Mouse (Mus musculus) limb, embryonic 14.5 days (tissue): ENCODE results near the gene Pold4. TPM values are rescaled to one million over a fixed set of nuclear protein-coding genes. Genes with fewer than 3 reads are reported as not detected.
A peak's percentile ranks its signal among the peaks of the same experiment; 100 is the strongest.

Source experiments
- ATAC-seq: fragments of 200-750 bp; cut with Nextera tagmentation; 2 replicates; pipeline ENCODE4 v1.8.0; 2017; ENCODE audit warnings: low read depth, moderate number of reproducible peaks, moderate TSS enrichment; ENCODE audit not compliant: low FRiP score
- DNase-seq: peaks from one replicate; pipeline ENCODE4 v3.0.0-alpha.2; 2015; ENCODE audit warnings: low spot score
- H3K27ac ChIP-seq: fragments of 300-500 bp; sonication (generic); replicated peaks from 2 replicates; pipeline ENCODE4 v1.5.1; 2014; ENCODE audit warnings: low read depth, mild to moderate bottlenecking, low read length, moderate library complexity, mixed read lengths
- H3K27me3 ChIP-seq: fragments of 300-500 bp; sonication (generic); 2 replicates; pipeline ENCODE4 v1.6.1; 2014; ENCODE audit warnings: low read length, mixed read lengths; ENCODE audit not compliant: control insufficient read depth, insufficient read depth
- H3K36me3 ChIP-seq: fragments of 300-500 bp; sonication (generic); 2 replicates; pipeline ENCODE4 v1.6.1; 2014; ENCODE audit warnings: mild to moderate bottlenecking, low read length, moderate library complexity, mixed read lengths; ENCODE audit not compliant: control insufficient read depth, insufficient read depth
- H3K4me1 ChIP-seq: fragments of 300-500 bp; sonication (generic); 2 replicates; pipeline ENCODE4 v1.6.1; 2014; ENCODE audit warnings: antibody characterized with exemption, low read length, mixed read lengths; ENCODE audit not compliant: control insufficient read depth, insufficient read depth
- H3K4me2 ChIP-seq: fragments of 300-500 bp; sonication (generic); replicated peaks from 2 replicates; pipeline ENCODE4 v1.6.1; 2014; ENCODE audit warnings: low read depth, mild to moderate bottlenecking, low read length, moderate library complexity; ENCODE audit not compliant: severe bottlenecking
- H3K4me3 ChIP-seq: fragments of 300-500 bp; sonication (generic); replicated peaks from 2 replicates; pipeline ENCODE4 v1.5.1; 2014; ENCODE audit warnings: low read length
- H3K9ac ChIP-seq: fragments of 300-500 bp; sonication (generic); 2 replicates; pipeline ENCODE4 v1.6.1; 2014; ENCODE audit warnings: mild to moderate bottlenecking, low read depth, low read length, moderate library complexity; ENCODE audit not compliant: severe bottlenecking
- H3K9me3 ChIP-seq: fragments of 300-500 bp; sonication (generic); 2 replicates; pipeline ENCODE4 v1.6.1; 2016; ENCODE audit warnings: low read length; ENCODE audit not compliant: control insufficient read depth
- POLR2A ChIP-seq: fragments of 200-500 bp; IDR thresholded peaks from 2 replicates; pipeline ENCODE4 v1.8.0; 2012; ENCODE audit warnings: inconsistent platforms, mild to moderate bottlenecking, moderate library complexity, borderline replicate concordance; ENCODE audit not compliant: insufficient read depth, insufficient read length; ENCODE audit errors: extremely low read depth
- WGBS: fragments of 180-500 bp; shearing (Covaris S2); extraction: QIAGEN DNeasy Blood & Tissue Kit; methylation state at CpG from one replicate; pipeline ENCODE4 v1.1.7; 2014; 5-methylcytosine and 5-hydroxymethylcytosine counted together
- polyA plus RNA-seq, 2 experiments: library from polyadenylated mRNA; depleted of rRNA in 1 of 2; stranded (reverse) in 1 of 2; unstranded in 1 of 2; fragments of >200 nt; fragmentation: Nextera tagmentation in 1 of 2; extraction: Ambion mirVana in 1 of 2; gene quantifications; 2 replicates each; pipeline versions ENCODE4 v1.2.1 to v1.2.3; 2012 to 2014

The Pold4 gene
- polyA plus RNA-seq, 2 experiments: 26.5 to 48.0 TPM

DNA sequence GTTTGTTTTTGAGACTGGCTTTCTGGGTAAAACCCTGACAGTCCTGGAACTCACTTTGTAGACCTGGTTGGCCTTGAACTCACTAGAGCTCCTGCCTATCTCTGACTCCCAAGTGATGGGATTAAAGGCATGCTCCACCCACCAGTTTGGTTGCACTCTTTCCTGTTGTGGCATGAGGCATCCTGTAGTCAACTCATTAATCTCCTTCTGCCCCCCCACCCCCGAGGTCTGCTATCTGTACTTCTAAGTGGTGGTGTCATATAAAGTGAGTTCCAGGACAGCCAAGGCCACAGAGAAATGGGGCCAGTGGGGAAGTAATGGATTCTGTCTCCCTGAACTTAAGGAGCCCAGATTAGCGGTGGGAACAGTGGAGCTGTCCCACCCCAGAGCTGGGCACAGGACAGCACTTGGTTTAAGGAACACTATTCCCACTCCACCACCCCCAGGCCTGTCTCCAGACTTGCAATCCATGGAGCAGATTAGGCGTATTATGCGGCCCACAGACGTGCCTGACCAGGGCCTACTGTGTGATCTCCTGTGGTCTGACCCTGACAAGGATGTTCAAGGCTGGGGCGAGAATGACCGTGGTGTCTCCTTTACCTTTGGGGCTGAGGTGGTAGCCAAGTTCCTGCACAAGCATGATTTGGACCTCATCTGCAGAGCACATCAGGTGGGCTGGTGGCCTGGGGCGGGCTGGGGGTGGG, 37.5 kb upstream of the Pold4 start:
- WGBS: 82% methylated on average over 8 of the region's 8 CpGs
- no peak for TF ChIP-seq POLR2A
- Histone ChIP-seq H3K4me2 (no peak overlapping the region), H3K4me3 (no peak overlapping the region), H3K9ac (no peak overlapping the region), H3K27ac (no peak overlapping the region), H3K27me3 (no peaks in the 10 kb centered on the region), H3K4me1 (peaks cover 15% of the 10 kb centered on the region), H3K9me3 (no peaks in the 10 kb centered on the region), H3K36me3 (peaks cover 62% of the 10 kb centered on the region)
- DNase-seq (no peak), ATAC-seq (no peak)

DNA sequence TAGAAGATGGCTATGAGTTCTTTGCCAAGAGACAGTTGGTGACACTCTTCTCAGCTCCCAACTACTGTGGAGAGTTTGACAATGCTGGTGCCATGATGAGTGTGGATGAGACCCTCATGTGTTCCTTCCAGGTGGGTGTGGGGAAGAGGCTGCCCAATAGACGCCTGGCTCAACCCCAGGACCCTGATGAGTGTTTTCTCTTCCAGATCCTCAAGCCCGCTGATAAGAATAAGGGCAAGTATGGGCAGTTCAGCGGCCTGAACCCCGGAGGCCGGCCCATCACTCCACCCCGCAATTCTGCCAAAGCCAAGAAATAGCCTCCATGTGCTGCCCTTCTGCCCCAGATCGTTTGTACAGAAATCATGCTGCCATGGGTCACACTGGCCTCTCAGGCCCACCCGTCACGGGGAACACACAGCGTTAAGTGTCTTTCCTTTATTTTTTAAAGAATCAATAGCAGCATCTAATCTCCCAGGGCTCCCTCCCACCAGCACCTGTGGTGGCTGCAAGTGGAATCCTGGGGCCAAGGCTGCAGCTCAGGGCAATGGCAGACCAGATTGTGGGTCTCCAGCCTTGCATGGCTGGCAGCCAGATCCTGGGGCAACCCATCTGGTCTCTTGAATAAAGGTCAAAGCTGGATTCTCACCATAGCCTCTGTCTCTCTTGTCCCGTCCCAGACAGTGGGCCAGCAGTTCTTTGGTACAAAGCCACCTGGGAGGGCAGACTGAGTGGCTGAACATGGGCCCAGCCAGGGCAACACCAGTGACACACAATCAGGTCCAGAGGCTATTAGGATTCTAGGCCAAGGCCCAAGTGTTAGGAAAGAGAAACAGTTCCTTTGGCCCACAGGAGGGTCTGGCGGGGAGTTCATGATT, 36.7 kb upstream of the Pold4 start:
- WGBS: 85% methylated on average over 12 of the region's 12 CpGs
- Histone ChIP-seq H3K9me3 (no peaks in the 10 kb centered on the region), H3K4me1 (peaks cover 16% of the 10 kb centered on the region), H3K4me2 (no peak overlapping the region), H3K4me3 (no peak overlapping the region), H3K36me3 (peaks cover 70% of the 10 kb centered on the region), H3K27me3 (no peaks in the 10 kb centered on the region), H3K9ac (no peak overlapping the region), H3K27ac (no peak overlapping the region)
- ATAC-seq: no peak
- DNase-seq: no peak
- no peak for TF ChIP-seq POLR2A

DNA sequence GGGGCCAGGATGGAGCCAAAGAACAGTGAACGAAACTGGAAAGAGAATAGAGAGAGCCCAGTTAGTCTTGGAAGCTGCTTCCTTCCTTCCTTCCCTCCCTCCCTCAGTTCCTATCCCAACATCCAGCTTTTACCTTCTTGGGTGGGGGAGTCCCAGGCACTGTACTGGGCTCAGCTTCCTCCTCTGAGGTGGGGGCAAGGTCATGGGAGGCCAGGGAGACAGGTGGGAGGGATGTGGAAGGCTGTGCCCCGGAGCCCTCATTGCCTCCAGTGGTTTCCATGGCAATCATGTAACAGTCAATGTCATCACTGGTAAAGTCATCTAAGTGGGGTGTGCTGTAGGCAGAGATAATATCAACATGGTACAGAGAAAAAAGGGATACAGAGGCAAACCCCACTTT, 35.7 kb upstream of the Pold4 start:
- no peak overlapping the region for H3K4me3 ChIP-seq

DNA sequence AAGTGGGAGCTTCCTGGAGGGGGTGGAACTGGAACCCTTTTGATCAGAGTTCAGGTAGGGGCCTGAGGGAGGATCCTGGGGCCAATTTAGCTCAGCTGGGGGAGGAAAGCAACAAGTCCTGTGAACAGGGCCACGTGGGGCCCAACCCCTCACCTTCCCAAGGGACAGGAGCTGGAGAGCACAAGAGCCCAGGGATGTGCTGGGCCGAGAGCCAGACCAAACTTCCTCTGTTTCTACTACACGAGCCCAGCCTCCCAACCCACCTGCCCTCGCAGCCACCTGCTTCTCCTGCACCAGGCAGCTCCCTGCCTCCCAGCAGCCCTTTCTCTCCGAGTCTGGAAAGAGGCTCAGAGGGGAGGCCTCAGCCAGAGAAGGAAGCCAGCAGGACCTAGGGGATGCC, 35.2 kb upstream of the Pold4 start:
- Histone ChIP-seq H3K27ac (no peak overlapping the region), H3K9me3 (no peaks in the 10 kb centered on the region), H3K4me3 (no peak overlapping the region), H3K27me3 (no peaks in the 10 kb centered on the region), H3K9ac (no peak overlapping the region), H3K36me3 (peaks cover 74% of the 10 kb centered on the region), H3K4me1 (peaks cover 22% of the 10 kb centered on the region), H3K4me2 (no peak overlapping the region)
- no peak for ATAC-seq
- WGBS: 14% methylated on average over 4 of the region's 5 CpGs
- peak; percentile 24 for DNase-seq
- no peak for TF ChIP-seq POLR2A

More for the DNA sequence above, 35.7 kb upstream of the Pold4 start:
- ATAC-seq (no peak), DNase-seq (no peak)
- no peak for TF ChIP-seq POLR2A
- no peak overlapping the region for H3K27ac ChIP-seq
- H3K4me2 ChIP-seq: no peak overlapping the region
- WGBS: 47% methylated on average over 2 of the region's 2 CpGs
- H3K9me3 ChIP-seq: no peaks in the 10 kb centered on the region
- H3K9ac ChIP-seq: no peak overlapping the region
- H3K27me3 ChIP-seq: no peaks in the 10 kb centered on the region
- peaks cover 74% of the 10 kb centered on the region for H3K36me3 ChIP-seq
- H3K4me1 ChIP-seq: peaks cover 26% of the 10 kb centered on the region

DNA sequence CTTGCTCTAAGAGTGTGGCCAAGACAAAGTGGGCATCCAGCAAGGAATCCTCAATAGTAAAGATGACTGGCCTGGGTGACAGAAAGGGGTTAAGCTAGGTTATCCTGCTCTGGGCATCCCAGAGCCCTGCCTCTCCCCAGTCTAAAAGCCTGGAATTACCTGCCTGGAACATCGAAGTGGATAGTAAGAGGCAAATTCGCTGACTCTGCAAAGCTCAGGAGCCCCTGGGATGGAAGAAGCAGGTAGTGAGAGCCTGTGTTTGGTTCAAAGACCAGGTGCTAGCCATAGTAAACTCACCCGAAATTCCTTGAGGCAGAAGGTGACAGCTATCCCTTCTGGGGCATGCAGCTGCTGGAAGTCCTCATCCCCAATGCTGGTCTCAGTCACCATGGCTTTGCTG, 34.5 kb upstream of the Pold4 start:
- H3K4me3 ChIP-seq: no peak overlapping the region
- H3K4me2 ChIP-seq: no peak overlapping the region
- 58% methylated on average over 3 of the region's 3 CpGs for WGBS
- DNase-seq (no peak), ATAC-seq (no peak)
- no peaks in the 10 kb centered on the region for H3K27me3 ChIP-seq
- H3K9me3 ChIP-seq: no peaks in the 10 kb centered on the region
- H3K4me1 ChIP-seq: peaks cover 24% of the 10 kb centered on the region
- no peak for TF ChIP-seq POLR2A
- no peak overlapping the region for H3K9ac ChIP-seq
- H3K27ac ChIP-seq: no peak overlapping the region
- H3K36me3 ChIP-seq: peaks cover 74% of the 10 kb centered on the region
